28 mouse cellular contexts compared by ENCODE assay signal in genomic region chr5:151274265-151274664, GRCm38 (mm10). TPM values are rescaled to one million over a fixed set of nuclear protein-coding genes. Genes with fewer than 3 reads are reported as not detected.
"Had no signal": no experiment of that assay in that cellular context is flagged by ENCODE, and none has a peak within 500 bp of the region (broad histone marks: within the 10 kb centered on the region; RNA-seq: fewer than 3 reads in every experiment).

No protein-coding gene starts in this region.

- H3K4me3 ChIP-seq: layer of hippocampus, adult 2 months; limb, embryonic 10.5 days; limb, embryonic 13.5 days; liver, embryonic 12.5 days; liver, embryonic 15.5 days; lung, embryonic 15.5 days; megakaryocyte, embryonic 14.5 days; midbrain, embryonic 10.5 days; midbrain, embryonic 13.5 days; myocyte; neural tube, embryonic 13.5 days had no signal

- H3K27me3 ChIP-seq: limb, embryonic 13.5 days; liver, embryonic 12.5 days; liver, embryonic 15.5 days; lung, embryonic 15.5 days; megakaryocyte, embryonic 14.5 days; midbrain, embryonic 13.5 days; neural tube, embryonic 13.5 days had no signal

- DNase-seq: kidney, postnatal 25 days; layer of hippocampus, adult 9-11 months; liver; lung, adult 18-20 months; lung, postnatal 10 days; lung, postnatal 36 days; right cerebral cortex, adult 18-20 months; right cerebral cortex, postnatal 14 days; right cerebral cortex, postnatal 4 days; thymus, adult 2 months; thymus, postnatal 14 days; thymus, postnatal 4 days had no signal

- ATAC-seq: liver, embryonic 12.5 days; midbrain, embryonic 13.5 days; midbrain, embryonic 16.5 days had no signal

- H3K27ac ChIP-seq: kidney, postnatal 0 days; layer of hippocampus, adult 2 months; limb, embryonic 10.5 days; limb, embryonic 13.5 days; liver, embryonic 12.5 days; liver, embryonic 15.5 days; lung, embryonic 15.5 days; midbrain, embryonic 10.5 days; midbrain, embryonic 13.5 days; neural tube, embryonic 13.5 days; stomach, postnatal 0 days had no signal

- H3K9ac ChIP-seq: limb, embryonic 13.5 days; liver, embryonic 12.5 days; liver, embryonic 15.5 days; lung, embryonic 15.5 days; midbrain, embryonic 13.5 days; neural tube, embryonic 13.5 days had no signal

- H3K36me3 ChIP-seq: limb, embryonic 10.5 days; limb, embryonic 13.5 days; liver, embryonic 12.5 days; liver, embryonic 15.5 days; lung, embryonic 15.5 days; midbrain, embryonic 10.5 days; midbrain, embryonic 13.5 days; neural tube, embryonic 13.5 days had no signal

- H3K4me1 ChIP-seq: limb, embryonic 10.5 days; limb, embryonic 13.5 days; liver, embryonic 12.5 days; liver, embryonic 15.5 days; lung, embryonic 15.5 days; megakaryocyte, embryonic 14.5 days; midbrain, embryonic 10.5 days; midbrain, embryonic 13.5 days; neural tube, embryonic 13.5 days had no signal

- H3K9me3 ChIP-seq: limb, embryonic 10.5 days; limb, embryonic 13.5 days; liver, embryonic 12.5 days; liver, embryonic 15.5 days; lung, embryonic 15.5 days; midbrain, embryonic 10.5 days; midbrain, embryonic 13.5 days; neural tube, embryonic 13.5 days had no signal

- H3K4me2 ChIP-seq: limb, embryonic 13.5 days; liver, embryonic 12.5 days; liver, embryonic 15.5 days; lung, embryonic 15.5 days; midbrain, embryonic 13.5 days; neural tube, embryonic 13.5 days had no signal

RNA-seq across cellular contexts. Expression of gene Stard13, which starts 40.6 kb away (rescaled TPM):
- total RNA-seq: monocyte, adult 5-6 weeks; neutrophil, adult 5-6 weeks had no signal
